Mouse (Mus musculus) neural tube, embryonic 14.5 days (tissue): ENCODE results near the gene Nsmce1. TPM values are rescaled to one million over a fixed set of nuclear protein-coding genes. Genes with fewer than 3 reads are reported as not detected.

Experiments
- ATAC-seq: fragments of 200-750 bp; cut with Nextera tagmentation; 2 replicates; pipeline ENCODE4 v1.8.0; 2017; ENCODE audit warnings: low read depth, mild to moderate bottlenecking, moderate TSS enrichment, moderate library complexity
- H3K27ac ChIP-seq: fragments of 300-500 bp; sonication (generic); 2 replicates; pipeline ENCODE4 v1.5.1; 2014; ENCODE audit warnings: low read depth, mild to moderate bottlenecking, control low read depth, low read length, moderate library complexity, mixed read lengths
- H3K27me3 ChIP-seq: fragments of 300-500 bp; sonication (generic); 2 replicates; pipeline ENCODE4 v1.6.1; 2014; ENCODE audit warnings: low read length; ENCODE audit not compliant: control insufficient read depth, insufficient read depth
- H3K36me3 ChIP-seq: fragments of 300-500 bp; sonication (generic); 2 replicates; pipeline ENCODE4 v1.6.1; 2014; ENCODE audit warnings: low read length, mixed read lengths; ENCODE audit not compliant: control insufficient read depth, insufficient read depth
- H3K4me1 ChIP-seq: fragments of 300-500 bp; sonication (generic); 2 replicates; pipeline ENCODE4 v1.6.1; 2014; ENCODE audit warnings: low read length; ENCODE audit not compliant: control insufficient read depth, insufficient read depth
- H3K4me2 ChIP-seq: fragments of 300-500 bp; sonication (generic); 2 replicates; pipeline ENCODE4 v1.6.1; 2014; ENCODE audit warnings: mild to moderate bottlenecking, low read depth, low read length, control low read depth
- H3K4me3 ChIP-seq: fragments of 300-500 bp; sonication (generic); 2 replicates; pipeline ENCODE4 v1.5.1; 2014; ENCODE audit warnings: low read depth, low read length, control low read depth, mixed read lengths
- H3K9ac ChIP-seq: fragments of 300-500 bp; sonication (generic); replicated peaks from 2 replicates; pipeline ENCODE4 v1.6.1; 2014; ENCODE audit warnings: low read depth, mild to moderate bottlenecking, control low read depth, low read length, mixed read lengths
- H3K9me3 ChIP-seq: fragments of 300-500 bp; sonication (generic); 2 replicates; pipeline ENCODE4 v1.6.1; 2016; ENCODE audit warnings: low read length; ENCODE audit not compliant: control insufficient read depth
- WGBS: fragments of 180-500 bp; shearing (Covaris S2); extraction: QIAGEN DNeasy Blood & Tissue Kit; methylation state at CpG from one replicate; pipeline ENCODE4 v1.1.7; 2014; 5-methylcytosine and 5-hydroxymethylcytosine counted together
- polyA plus RNA-seq: library from polyadenylated mRNA; unstranded; fragments of >200 nt; fragmentation: Nextera tagmentation; extraction: Ambion mirVana; gene quantifications from 2 replicates; pipeline ENCODE4 v1.2.1, GENCODE M21; 2014

Nsmce1 gene
- polyA plus RNA-seq, 1 experiment from 2014 or later: 91.9 TPM

GRCm38 (mm10) chr7:125420190-125420589, 71.2 kb downstream of the Nsmce1 start:
- no peak overlapping the region for H3K4me2 ChIP-seq

GRCm38 (mm10) chr7:125418413-125418812, 73.0 kb downstream of the Nsmce1 start:
- no peaks in the 10 kb centered on the region for H3K36me3 ChIP-seq
- no peak overlapping the region for H3K9ac ChIP-seq
- no peak for ATAC-seq
- H3K27me3 ChIP-seq: no peaks in the 10 kb centered on the region
- no peaks in the 10 kb centered on the region for H3K4me1 ChIP-seq
- H3K4me3 ChIP-seq: no peak overlapping the region
- WGBS: 27% methylated on average over 3 of the region's 3 CpGs
- no peak overlapping the region for H3K4me2 ChIP-seq
- H3K27ac ChIP-seq: no peak overlapping the region
- no peaks in the 10 kb centered on the region for H3K9me3 ChIP-seq

More at GRCm38 (mm10) chr7:125420190-125420589, 71.2 kb downstream of the Nsmce1 start:
- Histone ChIP-seq H3K4me3 (no peak overlapping the region), H3K27me3 (no peaks in the 10 kb centered on the region), H3K9me3 (no peaks in the 10 kb centered on the region), H3K9ac (no peak overlapping the region), H3K4me1 (no peaks in the 10 kb centered on the region), H3K36me3 (no peaks in the 10 kb centered on the region), H3K27ac (no peak overlapping the region)
- ATAC-seq: no peak
- 63% methylated on average over 2 of the region's 2 CpGs for WGBS

Other genes starting within 250 kb of the Nsmce1 start
- gene Kdm8, start 46.9 kb downstream of the Nsmce1 start, polyA plus RNA-seq: 4.9 TPM in 2 replicates
- gene Il4ra, start 60.5 kb upstream of the Nsmce1 start, polyA plus RNA-seq: 2.4 and 5.1 TPM in 2 replicates
- gene Il21r, start 111.8 kb upstream of the Nsmce1 start, polyA plus RNA-seq: 0.50 TPM in 1 of 2 replicates, not detected in the other
- gene Gtf3c1, start 216.2 kb upstream of the Nsmce1 start, polyA plus RNA-seq: 35.4 and 41.9 TPM in 2 replicates
- gene D430042O09Rik, start 216.3 kb upstream of the Nsmce1 start, polyA plus RNA-seq: 6.8 and 7.2 TPM in 2 replicates